Mouse (Mus musculus) frontal cortex, adult 2 months (tissue): ENCODE measurements around the gene Iqsec1. TPM values are rescaled to one million over a fixed set of nuclear protein-coding genes. Genes with fewer than 3 reads are reported as not detected.

ENCODE experiments used
- DNase-seq, 2 experiments: peaks; one replicate each; pipeline ENCODE4 v3.0.0; 2022; ENCODE audit warnings: low spot score in 1 of 2; ENCODE audit errors: extremely low spot score in 1 of 2
- polyA plus RNA-seq: library from polyadenylated mRNA; depleted of rRNA; stranded (reverse); fragments of >200 nt; gene quantifications from 2 replicates; pipeline ENCODE4 v1.2.3, GENCODE M21; 2012

Iqsec1 gene
- polyA plus RNA-seq, 1 experiment: 142 TPM

DNA sequence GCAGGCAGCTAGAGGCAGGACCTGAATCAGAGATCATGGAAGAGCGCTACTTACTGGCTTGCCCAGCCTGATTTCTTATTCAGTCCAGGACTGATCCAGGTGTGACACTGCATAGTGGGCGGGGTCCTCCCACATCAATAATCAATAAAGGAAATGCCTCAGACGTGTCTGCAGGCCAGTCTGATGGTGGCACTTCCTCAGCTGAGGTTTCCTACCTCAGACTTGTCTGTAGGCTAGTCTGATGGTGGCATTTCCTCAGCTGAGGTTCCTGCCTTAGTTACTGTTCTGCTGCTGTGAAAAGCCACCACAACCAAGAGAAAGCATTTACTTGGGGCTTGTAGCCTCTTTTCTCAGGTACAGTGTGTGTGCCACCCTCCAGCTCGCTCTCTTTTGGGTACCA is 360.9 kb downstream of the Iqsec1 start:
- no peak for DNase-seq

- no peak for DNase-seq
Measured at GRCm38 (mm10) chr6:90625207-90625994, 363.1 kb downstream of the Iqsec1 start.

- no peak for DNase-seq
Measured at GRCm38 (mm10) chr6:90624733-90625132, 363.8 kb downstream of the Iqsec1 start.

DNA sequence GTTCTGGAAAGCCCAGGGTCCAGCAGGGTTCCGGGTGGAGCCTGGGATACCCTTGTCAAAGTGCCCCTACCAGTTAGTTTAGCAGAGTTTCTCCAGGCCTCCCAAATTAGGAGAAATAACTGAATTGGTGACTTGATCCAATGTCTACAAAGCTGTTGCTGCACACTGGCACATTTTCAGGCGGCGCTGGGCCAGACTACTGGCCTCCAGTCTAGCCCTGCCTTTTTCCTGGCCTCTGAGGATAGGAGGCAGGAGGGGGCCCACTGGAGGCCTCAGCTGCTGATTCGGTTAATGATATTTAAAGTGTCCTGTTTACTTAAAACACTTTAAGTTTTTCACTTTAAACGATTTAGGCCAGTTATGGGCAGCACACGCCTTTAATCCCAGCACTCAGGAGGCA is 364.3 kb downstream of the Iqsec1 start:
- DNase-seq: peak in 1 of 2 experiments; percentile 21

GRCm38 (mm10) chr6:90623456-90623836 is 365.0 kb downstream of the Iqsec1 start:
- no peak for DNase-seq

DNA sequence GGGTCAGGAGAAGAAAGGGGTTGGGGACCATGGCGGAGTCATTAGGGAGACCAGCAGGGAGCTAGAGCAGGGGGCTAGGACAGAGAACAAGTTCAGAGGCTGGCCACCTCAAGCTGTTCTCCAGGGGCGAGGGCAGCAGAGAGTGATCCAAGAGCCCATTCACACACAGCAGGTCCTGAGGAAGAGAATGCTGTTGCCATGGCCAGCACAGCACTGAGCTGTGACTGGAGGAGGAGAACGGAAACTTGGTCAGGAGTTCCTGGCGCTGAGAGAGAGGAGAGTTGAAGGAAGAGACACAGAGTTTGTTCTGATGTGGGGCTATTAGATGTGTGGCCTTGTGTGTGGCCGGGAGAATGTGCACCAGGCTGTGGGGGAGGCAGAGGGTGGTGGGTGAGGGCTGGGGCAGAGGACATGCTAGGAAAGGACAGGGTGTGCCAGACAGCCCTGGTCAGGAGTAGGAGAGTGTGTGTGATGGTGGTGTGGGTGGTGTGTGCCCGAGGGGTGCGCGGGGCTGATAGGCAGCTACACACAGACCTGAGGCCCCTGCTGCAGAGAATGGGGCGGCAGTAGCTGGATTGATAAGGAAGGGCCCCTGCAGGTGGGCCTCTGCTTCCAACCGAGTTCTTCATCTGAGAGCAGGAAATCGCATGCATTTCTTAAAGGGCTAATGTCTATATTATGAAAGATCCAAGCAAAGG is 365.6 kb downstream of the Iqsec1 start:
- DNase-seq: no peak

- no peak for DNase-seq
Measured at GRCm38 (mm10) chr6:90621584-90621890, 366.9 kb downstream of the Iqsec1 start.

DNA sequence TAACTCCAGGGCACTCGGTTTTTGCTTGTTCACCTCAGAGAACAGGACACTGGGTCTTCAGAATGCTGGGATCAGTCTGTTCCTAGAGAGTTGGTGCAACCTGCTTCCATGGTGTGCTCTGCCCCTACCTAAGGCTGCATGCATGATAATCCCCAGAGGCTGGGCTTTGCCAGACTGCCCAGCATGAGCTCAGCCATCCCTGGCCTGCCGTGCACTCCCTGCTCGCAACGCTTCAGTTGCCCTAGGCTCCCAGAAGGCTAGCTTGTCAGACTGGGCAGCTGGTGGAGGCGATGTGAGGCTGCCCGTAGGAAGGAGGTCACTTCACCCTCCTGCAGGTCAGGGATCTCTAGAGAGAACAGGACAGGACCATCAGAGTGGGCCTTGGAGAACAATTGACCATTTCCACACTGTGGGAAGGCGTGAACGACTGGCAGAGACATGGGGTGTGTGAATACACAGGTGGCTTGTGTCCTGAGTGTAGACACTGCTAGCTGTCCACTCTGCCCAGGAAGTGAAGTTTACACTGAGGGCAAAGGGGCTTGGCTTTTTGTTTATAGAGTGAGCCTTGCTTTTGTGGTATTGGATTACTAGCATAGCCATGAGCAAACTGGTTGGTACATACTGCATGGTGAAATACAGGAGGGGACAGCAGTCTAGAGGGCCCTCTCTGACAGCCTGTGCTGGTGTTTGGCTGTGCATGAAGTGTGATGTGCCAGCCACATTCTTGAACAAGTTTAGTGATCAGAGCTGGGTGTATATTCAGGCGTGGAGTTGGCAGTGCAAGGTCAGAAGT is 367.5 kb downstream of the Iqsec1 start:
- no peak for DNase-seq

GRCm38 (mm10) chr6:90619936-90620335 is 368.5 kb downstream of the Iqsec1 start:
- DNase-seq: no peak

GRCm38 (mm10) chr6:90618821-90619636 is 369.5 kb downstream of the Iqsec1 start:
- no peak for DNase-seq

- DNase-seq: no peak
Measured at GRCm38 (mm10) chr6:90618274-90618673, 370.2 kb downstream of the Iqsec1 start.

- no peak for DNase-seq
Measured at GRCm38 (mm10) chr6:90616481-90616880, 372.0 kb downstream of the Iqsec1 start.

DNA sequence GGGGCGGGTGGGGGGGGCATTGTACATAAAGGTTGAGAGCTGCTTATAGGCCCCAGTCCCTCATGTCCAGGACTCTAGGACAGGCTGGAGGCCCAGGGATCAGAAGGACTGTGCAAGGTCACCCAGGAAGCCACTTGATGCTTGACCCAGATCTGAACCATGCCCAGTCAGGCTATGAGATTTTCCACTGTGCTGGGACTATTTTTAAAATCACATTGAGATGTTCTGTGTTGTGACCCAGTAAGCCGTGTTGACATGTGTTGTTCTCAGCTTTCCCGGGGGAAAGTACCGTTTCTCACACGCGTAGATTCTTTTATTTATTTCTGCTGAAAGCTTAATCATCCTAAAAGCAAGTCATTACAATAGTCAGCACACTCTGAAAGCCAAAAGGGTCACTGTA is 372.5 kb downstream of the Iqsec1 start:
- no peak for DNase-seq

GRCm38 (mm10) chr6:90615362-90615761 is 373.1 kb downstream of the Iqsec1 start:
- DNase-seq: no peak

DNA sequence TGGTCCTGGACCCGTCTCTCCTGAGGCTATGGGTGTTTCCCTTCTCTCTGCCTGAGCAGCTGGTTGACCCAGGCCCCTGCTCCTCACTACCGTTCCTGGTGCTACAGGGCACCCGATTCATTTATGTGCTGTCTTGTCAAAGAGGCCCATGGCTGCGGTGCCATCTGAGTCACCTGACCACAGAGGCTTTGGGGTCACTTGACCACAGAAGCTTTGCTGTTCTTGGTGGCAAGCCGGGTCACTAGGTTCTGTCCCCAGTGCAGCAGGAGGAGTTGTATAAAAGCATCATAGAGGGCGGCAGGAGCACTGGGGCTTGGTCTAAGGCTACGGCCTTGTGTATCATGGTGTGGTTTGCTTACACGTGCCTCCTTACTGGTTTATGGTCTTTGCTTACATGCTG is 375.2 kb downstream of the Iqsec1 start:
- no peak for DNase-seq

DNA sequence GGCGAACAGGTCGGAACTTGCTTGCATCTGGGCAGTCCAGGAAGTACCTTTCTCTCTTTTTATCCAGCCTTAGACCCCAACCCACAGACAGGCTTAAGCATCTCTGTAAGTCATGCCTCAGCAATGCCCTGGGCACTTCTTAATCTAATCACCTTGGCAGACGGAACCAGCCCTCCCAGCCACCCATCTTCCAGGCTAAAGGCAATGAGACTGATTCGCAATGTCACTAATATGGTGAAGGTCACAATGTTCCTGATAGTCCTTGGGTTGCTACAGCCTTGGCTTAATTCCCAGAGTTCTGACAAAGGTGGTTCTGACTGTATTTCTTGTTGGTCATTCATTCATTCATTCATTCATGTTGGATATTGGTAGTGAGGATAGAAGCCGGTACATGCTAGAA is 378.2 kb downstream of the Iqsec1 start:
- no peak for DNase-seq

- no peak for DNase-seq
Measured at GRCm38 (mm10) chr6:90608186-90608585, 380.3 kb downstream of the Iqsec1 start.

- DNase-seq: peak in 1 of 2 experiments; percentile 75
Measured at GRCm38 (mm10) chr6:90607196-90607595, 381.3 kb downstream of the Iqsec1 start.

- DNase-seq: peak in 1 of 2 experiments; percentile 76
Measured at GRCm38 (mm10) chr6:90606538-90606937, 381.9 kb downstream of the Iqsec1 start.
